Mouse (Mus musculus): ENCODE results near the gene Unc93a.
"Not testable (repeated sequence)": the region's sequence is repeated elsewhere in the genome, so short reads cannot be mapped to it uniquely, and the experiment has no call there.

Gene Unc93a

DNA sequence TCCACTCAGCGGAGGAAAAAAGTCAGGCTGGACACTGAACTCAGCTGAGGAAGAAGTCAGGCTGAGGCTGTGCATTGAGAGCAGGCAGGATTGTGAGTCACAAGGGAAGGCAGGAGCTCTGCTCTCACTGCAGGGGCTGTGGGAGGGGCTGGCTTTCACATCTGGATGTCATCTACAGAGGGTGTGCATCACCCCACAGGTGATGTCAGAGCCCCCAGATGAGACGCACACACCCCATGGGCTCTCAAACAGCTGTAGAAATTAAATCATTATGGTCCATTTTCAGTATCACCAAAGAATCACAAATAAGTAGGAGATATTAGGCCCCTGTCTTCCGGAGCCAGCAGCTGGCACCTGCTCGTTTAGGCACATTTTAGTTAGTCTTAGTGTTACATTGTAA is at the start of gene Unc93a:
Gene Unc93a, minus strand, starts transcription at position 101 of the 400 bp plus-strand sequence.
- not testable (repeated sequence) for DNase-seq

- not testable (repeated sequence) for DNase-seq
Observed at GRCm38 (mm10) chr17:13180491-13180890, 48.9 kb upstream of the Unc93a start.

DNA sequence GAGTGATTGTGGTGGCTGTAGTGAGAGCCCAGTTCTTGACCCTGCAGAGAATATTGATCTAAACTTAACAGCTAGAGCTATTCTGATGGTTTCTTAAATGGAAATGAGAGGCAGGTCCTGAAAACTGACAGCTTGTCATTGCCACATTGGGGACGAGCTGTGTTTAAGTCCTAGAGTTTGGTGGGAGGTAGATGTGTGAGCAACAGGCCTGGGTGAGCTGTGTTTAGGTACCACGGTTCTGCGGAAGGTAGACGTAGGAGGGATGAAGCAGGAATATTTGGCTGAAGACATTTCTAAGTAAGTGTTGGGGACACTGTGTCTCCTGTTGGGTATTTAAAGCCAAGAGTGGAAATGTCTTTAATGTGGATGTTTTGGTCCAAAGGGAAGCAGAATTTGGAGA is 47.4 kb upstream of the Unc93a start:
- not testable (repeated sequence) for DNase-seq

DNA sequence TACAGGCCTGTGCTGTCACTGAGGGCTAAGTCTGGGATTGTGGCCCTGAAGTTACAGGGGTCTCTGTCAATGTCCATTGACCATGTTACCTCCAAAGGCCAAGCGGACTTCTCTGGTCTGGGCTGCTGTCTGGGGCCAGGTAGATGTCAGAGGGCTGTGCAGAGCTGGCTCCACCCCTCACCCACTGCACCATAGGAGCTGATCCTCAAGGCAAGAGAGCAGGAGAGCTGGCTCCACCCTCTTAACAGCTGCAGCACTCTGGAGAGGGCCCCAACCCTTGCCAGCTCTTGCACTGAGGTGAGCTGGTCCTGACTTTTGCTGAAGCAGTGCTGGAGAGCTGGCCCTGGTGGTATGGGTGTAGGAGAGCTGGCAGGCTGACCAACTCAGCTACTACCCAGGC is 46.2 kb upstream of the Unc93a start:
- not testable (repeated sequence) for DNase-seq

DNA sequence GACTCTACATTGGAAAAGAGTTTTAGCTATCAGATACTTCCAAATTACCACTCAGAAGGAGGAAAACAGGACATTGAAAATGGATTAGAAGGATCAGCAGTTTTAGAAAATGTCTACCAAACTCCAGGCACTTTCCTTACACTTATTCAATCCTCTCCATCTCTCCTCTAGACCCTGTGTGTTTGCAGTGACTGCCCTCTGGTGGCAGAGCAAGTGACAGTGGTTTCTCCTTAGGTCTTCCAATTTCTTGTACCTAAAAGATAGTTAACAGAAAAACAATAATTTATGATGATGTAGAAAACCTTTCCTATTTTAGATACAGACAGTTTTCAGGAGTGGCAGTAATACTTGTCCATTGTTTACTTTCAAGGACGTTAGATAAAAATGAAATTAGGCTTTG is 44.0 kb upstream of the Unc93a start:
- not testable (repeated sequence) for DNase-seq

DNA sequence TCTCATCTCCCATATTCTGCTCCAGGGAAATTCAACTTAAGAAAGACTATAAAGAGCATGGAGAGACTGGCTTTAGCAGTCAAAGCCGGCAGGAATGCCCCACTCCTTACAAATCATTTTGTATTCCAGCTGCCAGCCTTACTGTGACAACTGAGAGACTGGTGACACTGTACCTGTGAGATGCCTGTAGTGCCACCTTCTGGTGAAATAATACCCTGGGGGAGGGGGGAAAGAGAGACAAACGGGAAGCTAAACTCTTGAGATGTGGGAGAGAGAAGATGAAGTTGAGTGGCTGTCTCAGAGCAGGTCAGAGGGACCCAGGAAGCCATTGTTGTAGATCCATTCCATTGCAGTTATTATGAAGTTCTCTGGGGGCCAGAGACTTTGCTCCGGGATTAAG is 42.4 kb upstream of the Unc93a start:
- not testable (repeated sequence) for DNase-seq

DNA sequence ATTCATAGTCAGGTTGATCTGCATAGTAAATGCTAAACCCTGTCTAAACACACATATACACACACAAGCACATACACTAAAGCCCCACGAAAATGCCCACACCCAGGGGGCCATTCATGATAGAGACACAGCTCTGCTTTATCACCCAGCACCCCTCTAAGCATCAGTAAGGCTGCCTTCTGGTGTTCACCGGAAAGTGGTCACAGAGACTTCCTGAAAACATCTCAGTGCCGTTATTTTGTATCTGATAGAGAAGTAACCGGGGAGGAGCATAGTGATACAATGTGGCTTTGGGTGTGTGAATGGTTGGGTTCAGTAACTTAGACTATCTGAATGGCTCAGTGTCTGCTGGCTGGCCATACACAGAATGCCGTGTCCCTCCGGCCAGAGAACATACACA is 42.0 kb upstream of the Unc93a start:
- not testable (repeated sequence) for DNase-seq

DNA sequence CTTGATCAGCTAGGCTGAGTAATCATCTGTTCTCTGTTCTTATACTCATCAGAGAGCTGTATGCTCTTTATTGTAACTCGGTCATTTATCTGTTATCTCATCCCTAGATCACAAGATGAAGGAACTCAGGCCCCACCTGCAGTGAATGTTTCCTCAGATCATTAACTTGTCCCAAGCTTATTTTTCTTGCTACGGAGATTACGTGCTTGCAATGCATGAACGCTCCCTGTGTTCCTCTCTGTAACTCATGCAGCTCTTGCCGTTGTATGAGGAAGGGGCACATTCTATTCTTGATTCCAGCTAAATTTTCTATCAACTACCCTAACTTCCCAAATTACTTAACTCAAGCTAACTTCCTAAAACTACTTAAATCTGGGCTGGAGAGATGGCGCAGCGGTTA is 14.5 kb upstream of the Unc93a start:
- DNase-seq: not testable (repeated sequence)

DNA sequence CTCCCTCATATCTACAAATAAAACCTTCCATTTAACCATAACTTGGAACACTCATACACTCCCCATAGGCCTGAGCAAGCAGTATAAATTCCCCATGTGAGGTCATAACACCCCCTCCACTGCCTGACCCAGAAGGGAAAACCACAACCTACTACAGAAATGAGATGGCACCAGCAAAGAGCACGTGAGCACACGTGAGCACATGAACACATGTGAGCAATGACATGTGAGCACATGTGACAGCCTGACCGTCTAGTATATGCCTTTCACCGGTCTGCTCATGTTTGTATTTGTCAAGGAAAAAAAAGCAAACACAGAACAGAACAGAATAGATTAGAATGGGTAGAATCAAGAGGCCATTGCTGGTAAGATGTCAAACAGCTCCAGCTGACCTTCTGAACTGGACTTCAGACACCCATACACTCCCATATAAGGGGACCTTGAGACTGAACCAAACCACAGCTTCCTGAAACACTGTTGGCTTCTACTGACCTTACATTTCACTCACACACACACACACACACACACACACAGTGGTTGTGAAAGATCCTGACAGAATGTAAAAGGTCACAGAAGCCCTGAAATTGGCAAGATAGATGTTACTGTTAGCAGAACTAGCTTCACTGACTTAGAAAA is 13.1 kb upstream of the Unc93a start:
- not testable (repeated sequence) for DNase-seq

- DNase-seq: not testable (repeated sequence)
Observed at GRCm38 (mm10) chr17:13142665-13143064, 11.1 kb upstream of the Unc93a start.

DNA sequence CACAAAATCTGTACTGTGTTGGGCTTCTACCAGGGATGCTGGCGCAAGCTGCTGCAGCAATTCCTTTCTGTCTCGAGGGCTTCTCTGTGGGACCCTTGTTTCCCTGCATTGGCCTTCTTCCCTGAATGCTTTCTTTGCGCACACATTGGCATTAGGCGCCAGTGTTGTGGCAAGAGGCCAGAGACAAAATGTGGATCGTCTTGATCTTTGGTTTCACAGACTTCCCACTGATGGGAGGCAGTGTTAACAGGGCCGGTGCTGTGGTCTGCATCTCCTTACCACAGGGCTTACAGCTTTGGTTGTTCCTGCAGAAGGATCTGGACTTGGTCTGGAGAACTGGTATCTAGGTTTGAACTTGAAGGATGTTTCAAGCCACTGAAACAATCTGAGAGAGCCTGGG is 3.7 kb upstream of the Unc93a start:
- DNase-seq: not testable (repeated sequence)

DNA sequence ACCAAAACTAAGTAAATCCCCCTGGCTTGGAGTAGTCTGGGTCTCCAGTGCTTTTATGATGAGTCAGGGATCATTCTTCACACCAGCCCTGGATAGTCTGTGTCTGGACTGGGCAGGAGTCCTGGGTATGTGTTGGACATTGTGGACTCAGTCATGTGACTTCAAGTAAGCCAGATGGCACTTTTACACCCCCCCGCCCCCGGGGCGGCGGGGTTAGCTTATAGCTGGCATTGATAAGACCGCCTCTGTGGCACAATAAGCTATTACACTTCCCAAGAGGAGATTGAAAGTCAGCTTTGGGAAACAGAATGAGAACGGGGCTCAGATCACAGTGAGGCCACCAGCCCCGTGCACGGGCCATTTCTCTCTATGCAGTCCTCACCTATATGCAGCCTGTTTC is 742 bp upstream of the Unc93a start:
- not testable (repeated sequence) for DNase-seq

DNA sequence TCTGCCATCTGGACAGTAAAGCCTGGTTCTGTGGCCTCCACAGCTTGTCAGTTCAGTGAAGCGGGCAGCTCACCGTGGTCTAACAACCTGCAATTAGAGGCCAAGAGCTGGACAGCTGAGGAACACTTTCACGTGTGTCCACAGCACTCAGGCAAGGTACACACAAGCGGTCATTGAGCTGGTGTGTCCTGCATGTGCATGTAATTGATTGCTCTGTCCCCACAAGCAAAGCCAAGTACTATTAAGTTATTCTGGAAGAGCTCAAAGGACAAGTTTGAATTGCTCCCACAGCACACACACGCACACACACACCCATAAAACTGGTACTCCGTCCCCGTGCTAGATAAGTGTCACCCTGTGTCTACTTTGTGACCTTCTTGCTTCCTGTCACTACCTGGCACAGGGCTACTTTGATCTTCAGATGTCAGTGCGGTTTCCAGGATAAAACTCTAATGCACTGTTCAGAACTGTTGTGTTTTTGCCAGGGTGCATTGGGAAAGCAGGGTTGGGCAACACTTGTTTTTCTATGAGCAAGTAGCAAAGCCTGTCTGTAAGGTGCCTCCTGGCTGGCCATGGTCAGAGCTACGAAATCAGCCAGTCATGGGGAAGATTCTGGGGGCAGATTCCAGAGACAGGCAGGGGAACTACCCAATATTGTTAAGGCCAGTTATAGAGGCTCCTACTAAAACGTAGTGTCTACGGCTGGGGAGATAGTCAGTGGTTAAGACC is 1.7 kb downstream of the Unc93a start:
- not testable (repeated sequence) for DNase-seq

- not testable (repeated sequence) for DNase-seq
Observed at GRCm38 (mm10) chr17:13129324-13129723, 2.3 kb downstream of the Unc93a start.

- DNase-seq: not testable (repeated sequence)
Observed at GRCm38 (mm10) chr17:13124241-13124640, 7.4 kb downstream of the Unc93a start.

- DNase-seq: not testable (repeated sequence)
Observed at GRCm38 (mm10) chr17:13123308-13124038, 8.1 kb downstream of the Unc93a start.

- DNase-seq: not testable (repeated sequence)
Observed at GRCm38 (mm10) chr17:13112504-13113291, 18.9 kb downstream of the Unc93a start.

DNA sequence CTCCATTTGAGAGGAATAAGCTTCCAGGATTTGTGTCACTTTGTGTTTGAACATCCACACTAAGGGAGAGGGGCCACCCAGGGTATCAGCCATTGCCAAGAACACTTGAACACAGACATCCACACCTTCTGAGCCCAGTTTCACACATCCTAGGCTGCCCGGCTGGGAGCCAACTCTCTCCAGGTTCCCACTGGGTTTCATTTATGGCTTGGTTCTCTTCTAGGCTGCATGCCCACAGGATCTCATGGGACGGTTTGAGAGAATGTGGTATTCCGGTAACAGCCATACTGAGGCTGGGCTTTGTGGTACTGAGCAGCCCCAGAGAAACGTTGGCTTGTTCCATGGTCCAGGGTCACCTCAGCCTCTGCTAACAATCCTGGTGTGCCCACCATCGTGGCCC is 25.0 kb downstream of the Unc93a start:
- DNase-seq: peak; percentile 44 to 45

- DNase-seq: not testable (repeated sequence)
Observed at GRCm38 (mm10) chr17:13092960-13093359, 38.6 kb downstream of the Unc93a start.

- DNase-seq: not testable (repeated sequence)
Observed at GRCm38 (mm10) chr17:13092100-13092764, 39.4 kb downstream of the Unc93a start.

GRCm38 (mm10) chr17:13091510-13091909 is 40.1 kb downstream of the Unc93a start:
- not testable (repeated sequence) for DNase-seq

DNA sequence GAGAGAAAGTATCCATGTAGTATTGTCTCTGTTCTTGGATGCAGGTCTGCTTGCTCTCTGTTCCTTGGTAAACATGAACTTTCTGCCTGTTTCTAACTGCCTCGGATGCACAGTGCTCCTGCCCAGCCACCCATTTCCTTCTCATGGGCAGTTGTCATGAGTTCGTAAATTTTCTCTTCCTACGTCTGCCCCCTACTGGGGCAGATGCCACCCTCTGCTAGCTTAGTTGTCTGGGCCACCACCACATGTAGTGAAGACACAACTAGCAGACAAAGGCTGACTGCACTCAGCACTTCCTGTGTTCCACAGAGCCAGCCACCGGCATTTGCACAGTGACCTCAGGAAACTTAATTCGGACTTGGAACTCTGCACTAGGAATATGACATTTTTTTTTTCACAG is 62.4 kb downstream of the Unc93a start:
- not testable (repeated sequence) for DNase-seq

Measured in cerebellum, postnatal 36 days (tissue).